Mouse (Mus musculus) liver, adult 2 months (tissue): ENCODE data around the gene Dmap1. TPM values are rescaled to one million over a fixed set of nuclear protein-coding genes. Genes with fewer than 3 reads are reported as not detected.

Experiments used
- DNase-seq: peaks from one replicate; pipeline ENCODE4 v3.0.0-alpha.2; 2011; ENCODE audit warnings: low read depth, low spot score; ENCODE audit errors: extremely low read depth
- H3K27ac ChIP-seq: fragments of 200-500 bp; replicated peaks from 2 replicates; pipeline ENCODE4 v1.5.1; 2012; ENCODE audit warnings: low read depth, mild to moderate bottlenecking, control low read depth, inconsistent platforms, low read length; ENCODE audit not compliant: insufficient read depth
- H3K27me3 ChIP-seq: fragments of 200-500 bp; 2 replicates; pipeline ENCODE4 v1.6.1; 2012; ENCODE audit warnings: mild to moderate bottlenecking, moderate library complexity, low read length, inconsistent platforms; ENCODE audit not compliant: control insufficient read depth, insufficient read depth
- H3K36me3 ChIP-seq: fragments of 200-500 bp; 2 replicates; pipeline ENCODE4 v1.6.1; 2012; ENCODE audit warnings: low read length, inconsistent platforms; ENCODE audit not compliant: control insufficient read depth, insufficient read depth
- H3K4me1 ChIP-seq: fragments of 200-500 bp; 2 replicates; pipeline ENCODE4 v1.6.1; 2011; ENCODE audit warnings: low read length; ENCODE audit not compliant: control insufficient read depth, insufficient read depth
- H3K4me3 ChIP-seq: fragments of 200-500 bp; 2 replicates; pipeline ENCODE4 v1.5.1; 2011; ENCODE audit warnings: low read depth, mild to moderate bottlenecking, control low read depth, low read length, moderate library complexity; ENCODE audit not compliant: insufficient read depth
- H3K79me2 ChIP-seq: fragments of 200-500 bp; 2 replicates; pipeline ENCODE4 v1.6.1; 2012; ENCODE audit warnings: inconsistent platforms, mild to moderate bottlenecking, low read length, moderate library complexity; ENCODE audit not compliant: control insufficient read depth, insufficient read depth
- H3K9ac ChIP-seq: fragments of 200-500 bp; 2 replicates; pipeline ENCODE4 v1.6.1; 2012; ENCODE audit warnings: low read depth, mild to moderate bottlenecking, control low read depth, inconsistent platforms, low read length
- CTCF ChIP-seq: fragments of 200-500 bp; IDR thresholded peaks from 2 replicates; pipeline ENCODE4 v1.5.1; 2011; ENCODE audit warnings: low read depth, low read length, control low read depth
- POLR2A ChIP-seq: fragments of 200-500 bp; IDR thresholded peaks from 2 replicates; pipeline ENCODE4 v1.6.1; 2011; ENCODE audit warnings: low read length, control low read depth; ENCODE audit not compliant: insufficient read depth; ENCODE audit errors: extremely low read depth
- WGBS: fragments of 180-500 bp; shearing (Covaris S2); methylation state at CpG from one replicate; pipeline ENCODE4 v1.1.7; 2018; 5-methylcytosine and 5-hydroxymethylcytosine counted together
- polyA plus RNA-seq: library from polyadenylated mRNA; depleted of rRNA; stranded (reverse); fragments of >200 nt; gene quantifications from 2 replicates; pipeline ENCODE4 v1.2.3, GENCODE M21; 2012
- total RNA-seq: library from RNA; depleted of rRNA; stranded (reverse); fragments of >200 nt; gene quantifications from 2 replicates; pipeline ENCODE4 v1.2.3, GENCODE M21; 2014

The Dmap1 gene
- total and polyA plus RNA-seq, 2 experiments = 13.3 to 16.8 TPM

DNA sequence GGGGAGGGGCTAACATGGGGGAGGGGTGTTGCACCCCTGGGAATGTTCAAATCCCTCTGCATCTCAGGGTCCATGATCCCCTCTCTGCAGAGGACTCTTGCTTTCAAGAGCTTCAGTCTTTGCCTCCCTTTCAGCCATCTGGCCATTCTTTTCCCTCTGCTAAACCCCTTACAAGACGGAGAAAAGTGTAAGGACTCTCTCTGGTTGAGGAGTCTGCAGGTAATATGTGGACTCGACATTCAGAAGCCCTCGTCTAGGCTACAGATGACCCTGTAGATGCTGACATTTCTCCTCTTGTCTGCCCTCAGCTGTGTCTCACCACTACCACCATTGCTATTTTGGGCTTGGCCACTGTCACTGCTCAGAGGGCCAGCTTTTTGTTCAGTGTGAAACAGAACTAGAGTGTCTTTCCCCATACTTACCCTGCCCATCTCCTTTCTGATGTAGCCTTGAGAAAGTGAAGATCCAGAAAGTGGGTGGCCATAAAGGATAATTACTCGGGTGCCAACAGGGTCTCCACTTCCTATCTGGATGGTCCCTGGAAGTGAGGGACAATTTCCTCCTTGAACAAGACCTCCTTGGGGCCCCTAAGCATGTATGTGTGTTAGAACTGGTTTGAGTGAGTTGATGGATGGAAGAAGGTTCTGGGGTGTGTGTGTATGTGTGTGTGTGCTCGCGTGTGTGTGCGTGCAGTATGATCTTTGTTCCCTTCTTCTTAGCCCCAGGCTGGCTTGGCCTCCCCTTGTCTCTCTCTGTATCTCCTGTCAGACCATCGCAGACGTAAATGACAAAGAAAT is 27.2 kb downstream of the Dmap1 start:
- 86% methylated on average over 9 of the region's 9 CpGs for WGBS
- Histone ChIP-seq H3K9ac (no peak overlapping the region), H3K4me3 (no peak overlapping the region)

DNA sequence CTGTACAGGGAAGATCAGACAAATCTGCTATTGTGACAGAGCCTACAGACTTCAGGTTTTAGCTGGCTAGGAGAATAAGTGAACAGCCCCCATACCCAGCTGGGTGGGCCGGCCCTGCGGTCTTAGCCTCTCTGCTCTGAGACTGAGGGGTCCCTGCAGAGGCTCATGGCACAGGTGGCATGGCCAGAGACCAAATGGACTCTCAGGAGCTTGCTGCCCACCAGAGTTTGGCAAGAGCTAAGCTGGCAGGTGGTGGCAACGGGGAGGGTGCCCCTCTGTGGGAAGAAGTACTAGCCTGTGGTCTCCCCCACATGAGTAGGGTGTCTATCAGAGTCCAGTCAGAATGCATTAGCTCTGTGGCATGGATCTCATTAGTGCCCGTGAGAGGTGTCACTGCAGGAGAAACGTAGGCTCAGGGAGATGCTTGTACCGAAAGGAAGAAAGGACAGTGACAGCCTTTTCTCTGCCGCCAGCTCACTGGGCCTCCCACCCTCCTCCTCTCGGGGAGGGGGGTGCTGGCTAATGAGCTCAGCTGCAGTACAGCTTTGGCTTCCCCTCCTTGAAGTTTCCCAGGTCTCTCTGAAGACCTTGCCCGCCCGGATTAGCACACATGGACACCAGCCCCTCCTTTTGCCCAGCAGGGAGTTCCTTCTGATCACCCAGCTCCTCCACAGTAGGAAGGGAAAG is 27.9 kb downstream of the Dmap1 start:
- H3K27me3 ChIP-seq = no peaks in the 10 kb centered on the region
- no peaks in the 10 kb centered on the region for H3K4me1 ChIP-seq
- no peak overlapping the region for H3K27ac ChIP-seq
- TF ChIP-seq POLR2A = no peak
- TF ChIP-seq CTCF = no peak
- H3K9ac ChIP-seq = no peak overlapping the region
- 87% methylated on average over 10 of the region's 10 CpGs for WGBS
- no peaks in the 10 kb centered on the region for H3K79me2 ChIP-seq
- no peak overlapping the region for H3K4me3 ChIP-seq
- DNase-seq = no peak
- no peaks in the 10 kb centered on the region for H3K36me3 ChIP-seq

More for the DNA sequence above, 27.2 kb downstream of the Dmap1 start:
- H3K4me1 ChIP-seq = no peaks in the 10 kb centered on the region
- H3K27ac ChIP-seq = no peak overlapping the region
- no peaks in the 10 kb centered on the region for H3K27me3 ChIP-seq
- no peak for TF ChIP-seq POLR2A
- no peak for TF ChIP-seq CTCF
- no peaks in the 10 kb centered on the region for H3K36me3 ChIP-seq
- no peaks in the 10 kb centered on the region for H3K79me2 ChIP-seq
- DNase-seq = no peak

DNA sequence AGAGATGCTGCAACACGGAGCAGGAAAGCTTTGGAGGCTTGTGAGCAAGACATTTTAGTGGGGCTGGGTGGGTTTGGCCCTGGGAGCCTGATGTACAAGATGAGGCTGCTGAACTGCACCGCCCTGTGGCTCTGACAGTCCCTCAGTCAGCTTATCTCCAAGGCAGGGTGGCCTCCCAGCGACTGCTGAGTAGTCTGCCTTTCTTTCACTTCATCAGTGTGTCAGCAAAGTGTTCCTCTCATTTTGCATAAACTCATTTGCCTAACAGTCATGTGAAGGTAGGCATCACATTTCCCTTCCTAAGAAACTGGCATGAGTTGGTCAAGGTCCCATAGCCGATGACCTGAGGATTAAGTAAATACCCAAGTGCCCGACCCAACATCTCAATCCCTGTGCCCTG is 29.3 kb downstream of the Dmap1 start:
- no peaks in the 10 kb centered on the region for H3K27me3 ChIP-seq
- no peak overlapping the region for H3K9ac ChIP-seq
- WGBS = 57% methylated on average over 5 of the region's 5 CpGs
- no peak overlapping the region for H3K27ac ChIP-seq
- H3K79me2 ChIP-seq = no peaks in the 10 kb centered on the region
- TF ChIP-seq POLR2A = no peak
- no peak for TF ChIP-seq CTCF
- no peaks in the 10 kb centered on the region for H3K36me3 ChIP-seq
- no peak for DNase-seq
- H3K4me3 ChIP-seq = no peak overlapping the region
- H3K4me1 ChIP-seq = no peaks in the 10 kb centered on the region

DNA sequence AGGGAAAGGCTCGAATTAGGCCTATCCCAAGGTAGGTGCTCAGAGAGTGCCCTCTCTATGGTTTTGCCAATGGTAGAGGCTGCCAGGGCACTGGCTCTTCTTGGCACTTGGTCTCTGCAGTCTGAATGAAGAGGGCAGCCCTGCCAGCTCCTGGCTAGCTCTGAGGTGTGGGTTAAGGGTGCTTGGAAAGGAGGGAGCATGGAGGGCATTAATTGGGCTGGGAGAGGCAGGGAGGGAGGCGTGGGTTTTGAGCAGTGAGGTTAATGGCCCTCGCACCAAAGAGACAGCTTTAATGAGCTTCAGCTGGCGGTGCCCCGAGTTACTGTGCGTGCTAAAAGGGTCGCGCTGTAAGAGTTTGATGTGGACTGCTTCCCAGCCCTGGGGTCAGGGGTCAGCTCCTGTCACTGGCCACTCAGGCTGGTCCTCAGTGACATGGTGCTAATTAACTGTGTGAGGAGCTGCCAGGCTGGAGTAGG is 30.4 kb downstream of the Dmap1 start:
- Histone ChIP-seq H3K79me2 (no peaks in the 10 kb centered on the region), H3K4me3 (no peak overlapping the region), H3K36me3 (no peaks in the 10 kb centered on the region), H3K9ac (no peak overlapping the region), H3K4me1 (no peaks in the 10 kb centered on the region), H3K27me3 (no peaks in the 10 kb centered on the region), H3K27ac (no peak overlapping the region)
- DNase-seq = no peak
- TF ChIP-seq CTCF (no peak), POLR2A (no peak)
- 59% methylated on average over 8 of the region's 8 CpGs for WGBS

DNA sequence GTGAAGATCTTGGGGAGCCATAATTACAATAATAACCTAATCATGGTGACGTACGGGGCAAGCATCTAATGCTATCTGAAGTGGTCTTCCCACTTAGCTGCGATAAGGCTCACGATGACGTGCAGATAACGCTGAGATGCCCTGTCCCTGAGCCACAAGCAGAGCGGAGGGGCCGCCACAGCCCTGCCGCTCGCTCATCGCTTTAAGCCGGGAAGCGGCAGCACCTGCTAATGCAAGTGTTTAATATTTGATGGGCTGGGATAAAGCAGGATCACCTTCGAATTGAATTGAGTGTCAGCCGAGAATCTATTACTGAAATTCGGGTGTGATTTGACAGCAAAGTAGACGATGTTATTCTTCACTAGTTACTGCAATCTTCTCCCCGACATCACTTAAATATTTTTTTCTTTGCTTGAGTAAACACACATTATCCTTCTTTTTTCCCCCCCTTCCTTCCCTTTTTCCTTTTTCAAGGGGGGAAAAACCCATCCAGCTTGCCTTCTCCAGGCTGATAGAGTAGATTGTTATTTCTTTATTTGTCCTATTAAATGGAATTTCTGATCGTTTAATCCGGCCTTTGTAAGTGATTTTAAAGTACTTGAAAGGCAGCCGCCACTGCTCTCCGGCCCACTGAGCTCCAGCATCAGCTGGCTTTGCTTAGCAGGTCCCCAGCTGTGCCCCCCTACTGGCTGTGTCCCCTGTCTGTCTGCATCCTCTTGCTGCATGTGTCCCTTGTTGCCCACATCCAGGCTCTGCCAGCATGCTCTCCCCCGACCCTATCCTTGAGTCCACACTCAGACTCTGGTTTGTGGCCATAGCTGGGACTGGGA is 34.9 kb downstream of the Dmap1 start:
- H3K79me2 ChIP-seq = no peaks in the 10 kb centered on the region
- no peak for DNase-seq
- WGBS = 90% methylated on average over 23 of the region's 23 CpGs
- no peaks in the 10 kb centered on the region for H3K36me3 ChIP-seq
- no peak overlapping the region for H3K4me3 ChIP-seq
- H3K27ac ChIP-seq = no peak overlapping the region
- H3K27me3 ChIP-seq = no peaks in the 10 kb centered on the region
- no peak overlapping the region for H3K9ac ChIP-seq
- TF ChIP-seq POLR2A (no peak), CTCF (no peak)
- H3K4me1 ChIP-seq = no peaks in the 10 kb centered on the region
